8 mouse cellular contexts compared by ENCODE assay signal in the genomic region with DNA sequence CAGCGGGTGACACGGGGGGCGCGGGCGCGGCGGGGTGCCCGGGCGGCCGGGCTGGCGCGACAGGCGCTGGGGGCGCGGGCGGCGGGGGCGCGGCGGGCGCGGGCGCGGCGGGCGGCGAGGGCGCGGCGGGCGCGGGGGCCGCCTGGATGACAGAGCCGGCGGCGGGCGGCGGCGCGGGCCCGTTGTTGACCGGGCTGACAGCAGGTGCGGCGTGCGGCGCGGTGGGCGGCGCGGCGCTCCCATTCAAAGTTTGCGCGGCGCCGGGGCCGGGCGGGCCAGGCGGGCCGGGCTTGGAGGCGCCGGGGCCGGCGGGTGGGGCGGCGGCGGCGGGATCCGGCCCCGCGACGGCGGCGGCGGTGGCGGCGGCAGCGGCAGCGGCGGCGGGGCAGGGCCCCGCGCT. TPM values are rescaled to one million over a fixed set of nuclear protein-coding genes. Genes with fewer than 3 reads are reported as not detected.
DNase-seq lines count a peak whose midpoint lies in the region; ATAC-seq and TF ChIP-seq lines count a peak whose summit lies in the region.

No protein-coding gene starts in this region.

- peaks cover 54% of the 10 kb centered on the region for H3K79me2 ChIP-seq in MEL (ENCODE audit: control insufficient read depth, insufficient read depth, low read length, poor library complexity)

- H3K9me3 ChIP-seq in heart, embryonic 15.5 days (replicated peaks): no peaks in the 10 kb centered on the region
- H3K9me3 ChIP-seq in MEL (replicated peaks; ENCODE audit: insufficient read depth, low read length): no peaks in the 10 kb centered on the region
- H3K9me3 ChIP-seq in embryonic facial prominence, embryonic 10.5 days: no peaks in the 10 kb centered on the region
- no peaks in the 10 kb centered on the region for H3K9me3 ChIP-seq in intestine, embryonic 16.5 days (ENCODE audit: control insufficient read depth, low read length)
- no peaks in the 10 kb centered on the region for H3K9me3 ChIP-seq in midbrain, embryonic 14.5 days (ENCODE audit: control insufficient read depth, low read length)

- no peaks in the 10 kb centered on the region for H3K27me3 ChIP-seq in heart, embryonic 15.5 days
- no peaks in the 10 kb centered on the region for H3K27me3 ChIP-seq in MEL (ENCODE audit: control insufficient read depth in 1 of 2, insufficient read depth in 2 of 2, low read length in 2 of 2)
- H3K27me3 ChIP-seq in embryonic facial prominence, embryonic 10.5 days (replicated peaks; ENCODE audit: low read depth, poor library complexity, severe bottlenecking): no peaks in the 10 kb centered on the region
- H3K27me3 ChIP-seq in intestine, embryonic 16.5 days (replicated peaks; ENCODE audit: control insufficient read depth, insufficient read depth, low read length): no peaks in the 10 kb centered on the region
- H3K27me3 ChIP-seq in midbrain, embryonic 14.5 days (ENCODE audit: control insufficient read depth, insufficient read depth, low read length): no peaks in the 10 kb centered on the region

- no peak for TF ChIP-seq CTCF in MEL (IDR thresholded peaks at IDR 0.05 in 2 of 3, conservative IDR thresholded peaks at IDR 0.05 in 1 of 3; ENCODE audit: control insufficient read depth in 1 of 3, insufficient read depth in 1 of 3, low read depth in 2 of 3, low read length in 3 of 3, poor library complexity in 1 of 3, severe bottlenecking in 1 of 3)

- TF ChIP-seq RAD21 in MEL (IDR thresholded peaks at IDR 0.05; ENCODE audit: low read depth, low read length): no peak

- peak overlapping the region; percentile 92 for H3K9ac ChIP-seq in heart, embryonic 15.5 days
- H3K9ac ChIP-seq in MEL (ENCODE audit: control insufficient read depth, low read depth, low read length, poor library complexity, severe bottlenecking): peak overlapping the region; percentile 98
- peak overlapping the region; percentile 88 for H3K9ac ChIP-seq in intestine, embryonic 16.5 days (ENCODE audit: low read depth, low read length)
- peak overlapping the region; percentile 92 for H3K9ac ChIP-seq in midbrain, embryonic 14.5 days (replicated peaks; ENCODE audit: low read length)

- no peaks in the 10 kb centered on the region for H3K36me3 ChIP-seq in heart, embryonic 15.5 days
- peaks cover 0 to 15% of the 10 kb centered on the region in 2 experiments; a peak in 2 of 4 replicates for H3K36me3 ChIP-seq in MEL (ENCODE audit: control insufficient read depth in 1 of 2, insufficient read depth in 2 of 2, low read length in 2 of 2)
- H3K36me3 ChIP-seq in embryonic facial prominence, embryonic 10.5 days (replicated peaks): no peaks in the 10 kb centered on the region; the same call in 1 of the 2 replicates
- H3K36me3 ChIP-seq in intestine, embryonic 16.5 days (ENCODE audit: control insufficient read depth, insufficient read depth, low read length): no peaks in the 10 kb centered on the region
- no peaks in the 10 kb centered on the region for H3K36me3 ChIP-seq in midbrain, embryonic 14.5 days (ENCODE audit: control insufficient read depth, insufficient read depth, low read length)

- no peak overlapping the region for H3K27ac ChIP-seq in heart, embryonic 15.5 days
- no peak overlapping the region for H3K27ac ChIP-seq in MEL (ENCODE audit: control insufficient read depth, low read depth, low read length)
- H3K27ac ChIP-seq in embryonic facial prominence, embryonic 10.5 days (replicated peaks): peak overlapping the region; percentile 98
- H3K27ac ChIP-seq in intestine, embryonic 16.5 days (ENCODE audit: low read length): peak overlapping the region; percentile 90
- peak overlapping the region; percentile 95 for H3K27ac ChIP-seq in midbrain, embryonic 14.5 days (replicated peaks; ENCODE audit: low read depth, low read length)

- TF ChIP-seq POLR2A in MEL (IDR thresholded peaks at IDR 0.05; ENCODE audit: control insufficient read depth in 1 of 2, insufficient read depth in 1 of 2, low read depth in 1 of 2, low read length in 2 of 2, poor library complexity in 1 of 2): no peak

- no peak for TF ChIP-seq EP300 in MEL (IDR thresholded peaks at IDR 0.05; ENCODE audit: low read depth in 1 of 2, low read length in 2 of 2)

- peak overlapping the region; percentile 92 for H3K4me2 ChIP-seq in heart, embryonic 15.5 days
- H3K4me2 ChIP-seq in intestine, embryonic 16.5 days (ENCODE audit: low read depth, low read length): peak overlapping the region; percentile 95
- peak overlapping the region; percentile 99 for H3K4me2 ChIP-seq in midbrain, embryonic 14.5 days (ENCODE audit: low read length)

- H3K4me1 ChIP-seq in heart, embryonic 15.5 days (replicated peaks): peaks cover 66% of the 10 kb centered on the region
- peaks cover 0 to 25% of the 10 kb centered on the region in 2 experiments; a peak in 3 of 4 replicates for H3K4me1 ChIP-seq in MEL (ENCODE audit: control insufficient read depth in 1 of 2, insufficient read depth in 2 of 2, low read length in 2 of 2)
- H3K4me1 ChIP-seq in embryonic facial prominence, embryonic 10.5 days: peaks cover 62% of the 10 kb centered on the region
- H3K4me1 ChIP-seq in intestine, embryonic 16.5 days (ENCODE audit: control insufficient read depth, insufficient read depth, low read length): peaks cover 38% of the 10 kb centered on the region
- H3K4me1 ChIP-seq in midbrain, embryonic 14.5 days (ENCODE audit: control insufficient read depth, insufficient read depth, low read length): peaks cover 38% of the 10 kb centered on the region

- peak overlapping the region; percentile 89 for H3K4me3 ChIP-seq in heart, embryonic 15.5 days
- peak overlapping the region in 1 of 2 experiments; percentile 21; a peak in 1 of 4 replicates for H3K4me3 ChIP-seq in MEL (ENCODE audit: control insufficient read depth in 1 of 2, insufficient read depth in 1 of 2, low read depth in 2 of 2, low read length in 2 of 2)
- peak overlapping the region; percentile 85 for H3K4me3 ChIP-seq in embryonic facial prominence, embryonic 10.5 days
- peak overlapping the region; percentile 80 for H3K4me3 ChIP-seq in intestine, embryonic 16.5 days (ENCODE audit: low read length)
- peak overlapping the region; percentile 80 for H3K4me3 ChIP-seq in midbrain, embryonic 14.5 days (replicated peaks; ENCODE audit: low read depth, low read length)

- intact Hi-C loops in heart, postnatal 25 days (cut with DNase I): loop anchor here (2.0 to 5.0 kb wide), 2 partner anchors 47 to 59 kb away; no protein-coding TSS in a partner anchor

- 1% methylated on average over 24 of the region's 82 CpGs for WGBS in heart, embryonic 15.5 days
- 25% methylated on average over 82 of the region's 82 CpGs for whole genome bisulfite sequencing in embryonic facial prominence, embryonic 10.5 days
- 1% methylated on average over 25 of the region's 82 CpGs for WGBS in intestine, embryonic 16.5 days
- under 1% methylated on average over 18 of the region's 82 CpGs for WGBS in midbrain, embryonic 14.5 days

- ATAC-seq in heart, embryonic 15.5 days (replicated peaks; ENCODE audit: insufficient number of reproducible peaks, insufficient read depth, low FRiP score, low read depth): no peak
- peak; percentile 1 for ATAC-seq in intestine, embryonic 16.5 days
- ATAC-seq in midbrain, embryonic 14.5 days (ENCODE audit: low FRiP score, low TSS enrichment): no peak
- ATAC-seq in erythroid progenitor cell, adult 5-6 weeks (replicated peaks; ENCODE audit: low FRiP score, poor library complexity, severe bottlenecking): no peak

- no peak for DNase-seq in heart, postnatal 25 days (ENCODE audit: low spot score)
- no peak for DNase-seq in MEL (ENCODE audit: low read depth, low spot score)
- peak; percentile 36 for DNase-seq in embryonic facial prominence, embryonic 10.5 days (ENCODE audit: low spot score)
- peak; percentile 64 for DNase-seq in midbrain, embryonic 14.5 days
- DNase-seq in ovary, adult 18-20 months (ENCODE audit: low spot score): no peak

TF ChIP-seq in MEL, 35 proteins besides CTCF, POLR2A, EP300 and RAD21:
- no peak for TF ChIP-seq SMC3 (IDR thresholded peaks at IDR 0.05; ENCODE audit: low read depth, low read length)
- TF ChIP-seq UBTF (IDR thresholded peaks at IDR 0.05; ENCODE audit: borderline replicate concordance, insufficient read depth, low read depth, low read length): 0 out of 2 replicates have a peak, but pooled peaks have one; percentile 35

RNA-seq across cellular contexts. Expression of a gene that starts 0.6 kb away (rescaled TPM):
- polyA plus RNA-seq in heart, embryonic 15.5 days (2015; fragmentation: Nextera tagmentation; extraction: Ambion mirVana): 1.9 and 2.1 TPM in 2 replicates
- total RNA-seq in heart, postnatal 25 days (2021): 10 to 100 TPM; 18.7 to 19.5 TPM
- total RNA-seq in MEL (2012; rRNA removed): 6.3 and 9.9 TPM in 2 replicates
- 10 to 100 TPM in 1 of 2 experiments, not detected in 1; 21.8 TPM for polyA plus RNA-seq in MEL (2012; ENCODE audit: insufficient read depth in 1 of 2, insufficient read length in 2 of 2, low read depth in 1 of 2, low replicate concordance in 2 of 2, missing spikeins in 1 of 2)
- 3.2 and 3.7 TPM in 2 replicates for polyA plus RNA-seq in embryonic facial prominence, embryonic 10.5 days (2016; fragmentation: Nextera tagmentation; extraction: Ambion mirVana)
- 1.8 and 2.5 TPM in 2 replicates for polyA plus RNA-seq in intestine, embryonic 16.5 days (2015; fragmentation: Nextera tagmentation; extraction: Ambion mirVana)
- 5.4 and 5.9 TPM in 2 replicates for polyA plus RNA-seq in midbrain, embryonic 14.5 days (2014; fragmentation: Nextera tagmentation; extraction: Ambion mirVana)
- 51.6 and 57.3 TPM in 2 replicates for total RNA-seq in erythroid progenitor cell, adult 5-6 weeks (2015; ENCODE audit: low replicate concordance)
- total RNA-seq in erythroid progenitor cell, adult 5-6 weeks (2017; ENCODE audit: low replicate concordance): 84.2 and 117 TPM in 2 replicates

RNA-seq across cellular contexts. Expression of a gene that starts 48.9 kb away (rescaled TPM):
- 5.5 and 6.3 TPM in 2 replicates for polyA plus RNA-seq in heart, embryonic 15.5 days (2015; fragmentation: Nextera tagmentation; extraction: Ambion mirVana)
- total RNA-seq in heart, postnatal 25 days (2021): 10 to 100 TPM; 59.2 to 63.1 TPM
- total RNA-seq in MEL (2012; rRNA removed): 33.9 and 34.2 TPM in 2 replicates
- polyA plus RNA-seq in MEL (2012; ENCODE audit: insufficient read depth in 1 of 2, insufficient read length in 2 of 2, low read depth in 1 of 2, low replicate concordance in 2 of 2, missing spikeins in 1 of 2): 10 to 100 TPM in 1 of 2 experiments, not detected in 1; 44.4 TPM
- polyA plus RNA-seq in embryonic facial prominence, embryonic 10.5 days (2016; fragmentation: Nextera tagmentation; extraction: Ambion mirVana): 8.6 and 9.9 TPM in 2 replicates
- polyA plus RNA-seq in intestine, embryonic 16.5 days (2015; fragmentation: Nextera tagmentation; extraction: Ambion mirVana): 2.4 and 2.5 TPM in 2 replicates
- 21.2 and 35.9 TPM in 2 replicates for polyA plus RNA-seq in midbrain, embryonic 14.5 days (2014; fragmentation: Nextera tagmentation; extraction: Ambion mirVana)
- 6.5 and 7.1 TPM in 2 replicates for total RNA-seq in erythroid progenitor cell, adult 5-6 weeks (2015; ENCODE audit: low replicate concordance)
- 5.7 and 11.3 TPM in 2 replicates for total RNA-seq in erythroid progenitor cell, adult 5-6 weeks (2017; ENCODE audit: low replicate concordance)

Comparison
In these comparisons a context has a peak if more than half of its experiments do, and no peak if none do; other contexts are left out.
1. H3K27ac ChIP-seq: peak in embryonic facial prominence, embryonic 10.5 days (single experiment), intestine, embryonic 16.5 days (single experiment) and midbrain, embryonic 14.5 days (single experiment); none in heart, embryonic 15.5 days (single experiment) and MEL (single experiment).
2. DNase-seq: peak in embryonic facial prominence, embryonic 10.5 days (single experiment) and midbrain, embryonic 14.5 days (single experiment); none in heart, postnatal 25 days (single experiment), MEL (single experiment) and ovary, adult 18-20 months (single experiment).
3. Peak in every context shown above with its lines, with median percentiles within 50 percentile points of each other: H3K4me2 ChIP-seq and H3K9ac ChIP-seq.